Comparison of ENCODE assay signal across 8 mouse cellular contexts in the genomic region with DNA sequence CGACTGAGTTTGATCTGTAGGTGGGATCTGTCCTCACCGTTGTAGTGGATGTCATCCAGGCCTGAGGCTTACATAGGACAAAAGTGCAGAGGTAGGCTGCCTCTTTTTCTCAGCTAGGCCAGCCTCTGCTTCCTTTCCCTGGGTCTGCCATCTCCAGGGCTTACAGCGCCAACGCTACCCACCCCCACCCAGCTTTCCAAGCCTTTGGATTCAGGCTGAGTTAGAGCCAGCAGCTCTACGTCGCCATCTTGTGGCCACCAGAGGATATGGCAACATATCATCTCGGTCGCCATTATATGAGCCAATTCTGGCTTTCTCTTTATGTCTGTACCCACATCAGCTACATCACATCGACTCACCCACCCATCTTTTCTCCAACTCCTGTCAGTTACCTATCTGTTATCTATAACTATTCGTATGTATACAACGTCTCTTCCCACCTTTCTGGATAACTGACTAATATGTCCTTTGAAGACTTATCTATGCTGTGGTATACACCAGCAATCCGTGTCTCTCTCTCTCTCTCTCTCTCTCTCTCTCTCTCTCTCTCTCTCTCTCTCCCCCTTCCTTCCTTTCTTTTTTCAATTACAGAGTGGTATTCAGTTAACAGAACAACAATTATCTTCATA.
DNase-seq lines count a peak whose midpoint lies in the region; ATAC-seq lines count a peak whose summit lies in the region.

No protein-coding gene starts in this region.

- no peaks in the 10 kb centered on the region for H3K36me3 ChIP-seq in forebrain, embryonic 12.5 days (replicated peaks)
- H3K36me3 ChIP-seq in hindbrain, embryonic 16.5 days (ENCODE audit: control insufficient read depth, insufficient read depth, low read length) = no peaks in the 10 kb centered on the region
- no peaks in the 10 kb centered on the region for H3K36me3 ChIP-seq in limb, embryonic 11.5 days (ENCODE audit: control insufficient read depth, insufficient read depth, low read length)
- no peaks in the 10 kb centered on the region for H3K36me3 ChIP-seq in midbrain, embryonic 14.5 days (ENCODE audit: control insufficient read depth, insufficient read depth, low read length)
- no peaks in the 10 kb centered on the region for H3K36me3 ChIP-seq in stomach, embryonic 15.5 days

- no peaks in the 10 kb centered on the region for H3K27me3 ChIP-seq in forebrain, embryonic 12.5 days
- no peaks in the 10 kb centered on the region for H3K27me3 ChIP-seq in hindbrain, embryonic 16.5 days (replicated peaks; ENCODE audit: control insufficient read depth, insufficient read depth, low read length)
- no peaks in the 10 kb centered on the region for H3K27me3 ChIP-seq in limb, embryonic 11.5 days (ENCODE audit: control insufficient read depth, insufficient read depth, low read length)
- no peaks in the 10 kb centered on the region for H3K27me3 ChIP-seq in midbrain, embryonic 14.5 days (ENCODE audit: control insufficient read depth, insufficient read depth, low read length)
- no peaks in the 10 kb centered on the region for H3K27me3 ChIP-seq in stomach, embryonic 15.5 days (replicated peaks)

- 0 out of 2 replicates have a peak overlapping the region, but pooled peaks have one; percentile 31 for H3K27ac ChIP-seq in forebrain, embryonic 12.5 days
- no peak overlapping the region for H3K27ac ChIP-seq in hindbrain, embryonic 16.5 days (ENCODE audit: low read depth, low read length)
- H3K27ac ChIP-seq in limb, embryonic 11.5 days (replicated peaks; ENCODE audit: low read depth, low read length) = no peak overlapping the region
- H3K27ac ChIP-seq in midbrain, embryonic 14.5 days (replicated peaks; ENCODE audit: low read depth, low read length) = 0 out of 2 replicates have a peak overlapping the region, but pooled peaks have one; percentile 41
- no peak overlapping the region for H3K27ac ChIP-seq in stomach, embryonic 15.5 days

- H3K4me2 ChIP-seq in forebrain, embryonic 12.5 days = no peak overlapping the region
- peak overlapping the region; percentile 38; the same call in 1 of the 2 replicates for H3K4me2 ChIP-seq in hindbrain, embryonic 16.5 days (ENCODE audit: low read length)
- no peak overlapping the region for H3K4me2 ChIP-seq in limb, embryonic 11.5 days (ENCODE audit: low read depth, severe bottlenecking)
- peak overlapping the region; percentile 35 for H3K4me2 ChIP-seq in midbrain, embryonic 14.5 days (ENCODE audit: low read length)
- H3K4me2 ChIP-seq in stomach, embryonic 15.5 days = peak overlapping the region; percentile 36

- H3K9ac ChIP-seq in forebrain, embryonic 12.5 days = no peak overlapping the region
- H3K9ac ChIP-seq in hindbrain, embryonic 16.5 days (ENCODE audit: low read depth, low read length) = no peak overlapping the region; the same call in 1 of the 2 replicates
- peak overlapping the region; percentile 27; the same call in 1 of the 2 replicates for H3K9ac ChIP-seq in limb, embryonic 11.5 days (ENCODE audit: low read length)
- H3K9ac ChIP-seq in midbrain, embryonic 14.5 days (replicated peaks; ENCODE audit: low read length) = no peak overlapping the region
- H3K9ac ChIP-seq in stomach, embryonic 15.5 days = no peak overlapping the region

- peaks cover 13% of the 10 kb centered on the region for H3K4me1 ChIP-seq in forebrain, embryonic 12.5 days
- H3K4me1 ChIP-seq in hindbrain, embryonic 16.5 days (ENCODE audit: control insufficient read depth, insufficient read depth, low read depth, low read length) = no peaks in the 10 kb centered on the region; the same call in none of the 2 replicates
- no peaks in the 10 kb centered on the region for H3K4me1 ChIP-seq in limb, embryonic 11.5 days (ENCODE audit: control insufficient read depth, insufficient read depth, low read length)
- peaks cover 4% of the 10 kb centered on the region; the same call in 1 of the 2 replicates for H3K4me1 ChIP-seq in midbrain, embryonic 14.5 days (ENCODE audit: control insufficient read depth, insufficient read depth, low read length)
- H3K4me1 ChIP-seq in stomach, embryonic 15.5 days = no peaks in the 10 kb centered on the region

- H3K4me3 ChIP-seq in forebrain, embryonic 12.5 days (replicated peaks) = no peak overlapping the region
- H3K4me3 ChIP-seq in hindbrain, embryonic 16.5 days (ENCODE audit: low read length) = no peak overlapping the region
- H3K4me3 ChIP-seq in limb, embryonic 11.5 days (ENCODE audit: low read depth, low read length) = no peak overlapping the region
- no peak overlapping the region for H3K4me3 ChIP-seq in midbrain, embryonic 14.5 days (replicated peaks; ENCODE audit: low read depth, low read length)
- no peak overlapping the region for H3K4me3 ChIP-seq in stomach, embryonic 15.5 days (replicated peaks)

- peak; percentile 39 for DNase-seq in ovary, postnatal 10 days (ENCODE audit: low spot score)
- no peak for DNase-seq in ovary, adult 18-20 months (ENCODE audit: low spot score)
- DNase-seq in brain, embryonic 18.5 days (ENCODE audit: low read depth, low spot score) = peak; percentile 66
- DNase-seq in limb, embryonic 11.5 days (ENCODE audit: low spot score) = peak; percentile 73
- DNase-seq in midbrain, embryonic 14.5 days = peak; percentile 92

- ATAC-seq in forebrain, embryonic 12.5 days (ENCODE audit: low FRiP score) = peak; percentile 74
- ATAC-seq in hindbrain, embryonic 16.5 days = peak; percentile 86
- ATAC-seq in limb, embryonic 11.5 days (ENCODE audit: insufficient number of reproducible peaks, low FRiP score, low TSS enrichment, low read depth) = peak; percentile 62; the same call in 1 of the 2 replicates
- ATAC-seq in midbrain, embryonic 14.5 days (ENCODE audit: low FRiP score, low TSS enrichment) = peak; percentile 82
- peak; percentile 35; the same call in 1 of the 2 replicates for ATAC-seq in stomach, embryonic 15.5 days (ENCODE audit: insufficient read depth, low FRiP score, low read depth)

- H3K9me3 ChIP-seq in forebrain, embryonic 12.5 days = no peaks in the 10 kb centered on the region
- H3K9me3 ChIP-seq in hindbrain, embryonic 16.5 days (ENCODE audit: control insufficient read depth, low read length) = no peaks in the 10 kb centered on the region
- no peaks in the 10 kb centered on the region for H3K9me3 ChIP-seq in limb, embryonic 11.5 days (ENCODE audit: control insufficient read depth, low read length)
- no peaks in the 10 kb centered on the region for H3K9me3 ChIP-seq in midbrain, embryonic 14.5 days (ENCODE audit: control insufficient read depth, low read length)
- H3K9me3 ChIP-seq in stomach, embryonic 15.5 days = no peaks in the 10 kb centered on the region

- 11% methylated on average over 12 of the region's 12 CpGs for WGBS in forebrain, embryonic 12.5 days
- WGBS in hindbrain, embryonic 16.5 days = 8% methylated on average over 12 of the region's 12 CpGs
- 10% methylated on average over 12 of the region's 12 CpGs for WGBS in limb, embryonic 11.5 days
- 9% methylated on average over 12 of the region's 12 CpGs for WGBS in midbrain, embryonic 14.5 days
- 8% methylated on average over 12 of the region's 12 CpGs for WGBS in stomach, embryonic 15.5 days

Comparison
In these comparisons a context has a peak if more than half of its experiments do, and no peak if none do; other contexts are left out.
1. ATAC-seq: peak in every context shown above with its lines; median percentile 86 in hindbrain, embryonic 16.5 days; 82 in midbrain, embryonic 14.5 days; 74 in forebrain, embryonic 12.5 days; 62 in limb, embryonic 11.5 days; 35 in stomach, embryonic 15.5 days.
2. H3K27ac ChIP-seq: peak in forebrain, embryonic 12.5 days (single experiment) and midbrain, embryonic 14.5 days (single experiment); none in hindbrain, embryonic 16.5 days (single experiment), limb, embryonic 11.5 days (single experiment) and stomach, embryonic 15.5 days (single experiment).
3. H3K4me2 ChIP-seq: peak in hindbrain, embryonic 16.5 days (single experiment), midbrain, embryonic 14.5 days (single experiment) and stomach, embryonic 15.5 days (single experiment); none in forebrain, embryonic 12.5 days (single experiment) and limb, embryonic 11.5 days (single experiment).